In genomic region chr16:93831627-93832395, GRCm38 (mm10) we compare ENCODE assay signal across 8 mouse cellular contexts. TPM values are rescaled to one million over a fixed set of nuclear protein-coding genes. Genes with fewer than 3 reads are reported as not detected.
A peak's percentile ranks its signal among the peaks of the same experiment; 100 is the strongest.
DNase-seq lines count a peak whose midpoint lies in the region; ATAC-seq and TF ChIP-seq lines count a peak whose summit lies in the region.

Gene Morc3, plus strand, starts transcription at chr16:93832121.

- H3K4me3 ChIP-seq in gastrocnemius, adult 2 months = peak within 1 kb of the TSS; percentile 99
- peak within 1 kb of the TSS; percentile 77 for H3K4me3 ChIP-seq in hindbrain, postnatal 0 days (ENCODE audit: low read length)
- peak within 1 kb of the TSS; percentile 71 for H3K4me3 ChIP-seq in left cerebral cortex, adult 2 months

- WGBS in hindbrain, postnatal 0 days = 12% methylated on average over 54 of the region's 55 CpGs

- H3K27me3 ChIP-seq in hindbrain, postnatal 0 days (ENCODE audit: insufficient read depth, low read length) = no peaks in the 10 kb centered on the region

- no peaks in the 10 kb centered on the region for H3K36me3 ChIP-seq in hindbrain, postnatal 0 days (ENCODE audit: insufficient read depth, low read length)

- no peak; the same call in 1 of the 2 replicates for TF ChIP-seq CTCF in gastrocnemius, adult 2 months (IDR thresholded peaks at IDR 0.05)
- no peak for TF ChIP-seq CTCF in hindbrain, postnatal 0 days (IDR thresholded peaks at IDR 0.05; ENCODE audit: low read depth)
- TF ChIP-seq CTCF in left cerebral cortex, adult 2 months (IDR thresholded peaks at IDR 0.05) = no peak; the same call in 1 of the 2 replicates

- H3K4me1 ChIP-seq in hindbrain, postnatal 0 days (ENCODE audit: insufficient read depth, low read length) = 0 out of 2 replicates have a peak, but pooled peaks cover 7% of the 10 kb centered on the region

- intact Hi-C loops in gastrocnemius, adult 2 months (cut with DNase I) = no loop called here
- intact Hi-C loops in left cerebral cortex, adult 2 months (cut with DNase I) = no loop called here

- peak within 1 kb of the TSS; percentile 98 for H3K9ac ChIP-seq in hindbrain, postnatal 0 days (replicated peaks; ENCODE audit: low read length)

- ATAC-seq in common myeloid progenitor, adult 5-6 weeks (replicated peaks; ENCODE audit: low read depth, poor library complexity, severe bottlenecking) = peak; percentile 92
- peak; percentile 98 for ATAC-seq in hindbrain, postnatal 0 days
- ATAC-seq in megakaryocyte, adult 5-6 weeks (ENCODE audit: poor library complexity, severe bottlenecking) = peak; percentile 92

- peak within 1 kb of the TSS; percentile 92 for H3K4me2 ChIP-seq in hindbrain, postnatal 0 days (ENCODE audit: low read depth, low read length)

- peak within 1 kb of the TSS; percentile 96 for H3K27ac ChIP-seq in gastrocnemius, adult 2 months
- H3K27ac ChIP-seq in hindbrain, postnatal 0 days = peak within 1 kb of the TSS; percentile 97
- peak within 1 kb of the TSS; percentile 94 for H3K27ac ChIP-seq in left cerebral cortex, adult 2 months

- H3K9me3 ChIP-seq in hindbrain, postnatal 0 days (ENCODE audit: low read length) = no peaks in the 10 kb centered on the region

- peak; percentile 100 for DNase-seq in ZHBTc4 (ENCODE audit: low read depth, low spot score)
- peak; percentile 100 for DNase-seq in gastrocnemius, adult 2 months
- DNase-seq in hindbrain, postnatal 0 days (ENCODE audit: low spot score) = peak; percentile 100
- DNase-seq in left cerebral cortex, adult 2 months (ENCODE audit: extremely low spot score in 1 of 2, low spot score in 2 of 2) = peak; percentile 99
- peak; percentile 99 to 100 for DNase-seq in right cerebral cortex, adult 2 months (ENCODE audit: low spot score in 2 of 2)
- peak; percentile 100 for DNase-seq in urinary bladder, postnatal 14 days (ENCODE audit: low spot score)

RNA-seq across cellular contexts. Expression of gene Morc3, which starts in this region (rescaled TPM):
- total RNA-seq in common myeloid progenitor, adult 5-6 weeks (2017) = 123 and 218 TPM in 2 replicates
- 10 to 100 TPM; 10.2 to 14.1 TPM for total RNA-seq in gastrocnemius, adult 2 months (2021)
- 19.2 and 25.2 TPM in 2 replicates for total RNA-seq in hindbrain, postnatal 0 days (2014; rRNA removed)
- polyA plus RNA-seq in hindbrain, postnatal 0 days (2015; fragmentation: Nextera tagmentation; extraction: Ambion mirVana) = 22.2 and 24.1 TPM in 2 replicates
- total RNA-seq in left cerebral cortex, adult 2 months (2021) = 10 to 100 TPM; 24.5 to 24.7 TPM
- total RNA-seq in megakaryocyte, adult 5-6 weeks (2015) = 123 and 137 TPM in 2 replicates
- 216 and 248 TPM in 2 replicates for total RNA-seq in megakaryocyte, adult 5-6 weeks (2017)

Comparison
In these comparisons a context has a peak if more than half of its experiments do, and no peak if none do; other contexts are left out.
1. Peak in every context shown above with its lines: DNase-seq, ATAC-seq, H3K4me3 ChIP-seq and H3K27ac ChIP-seq.